ENCODE assay signal across 27 mouse cellular contexts in the genomic region with DNA sequence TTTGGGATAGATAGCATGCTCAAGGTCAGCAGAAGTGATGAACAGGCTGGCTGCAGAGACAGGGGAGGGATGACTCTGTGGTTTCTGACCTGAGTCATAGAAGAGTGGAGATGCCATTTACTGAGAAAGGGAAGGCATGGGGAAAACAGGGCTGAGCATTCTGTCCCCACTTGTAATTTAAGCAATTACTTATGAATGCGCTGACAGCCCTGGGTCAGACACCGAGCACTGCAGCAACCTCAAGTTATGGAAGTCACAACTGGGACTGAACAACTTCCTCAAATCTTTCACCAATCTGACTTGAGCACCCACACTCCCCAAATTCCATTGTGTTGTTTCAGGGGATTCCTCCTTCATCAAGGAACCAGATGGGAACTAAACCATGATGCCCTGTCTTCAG. TPM values are rescaled to one million over a fixed set of nuclear protein-coding genes. Genes with fewer than 3 reads are reported as not detected.
DNase-seq lines count a peak whose midpoint lies in the region; ATAC-seq lines count a peak whose summit lies in the region.
"Had no signal": no experiment of that assay in that cellular context is flagged by ENCODE, and none has a peak within 500 bp of the region (broad histone marks: within the 10 kb centered on the region; RNA-seq: fewer than 3 reads in every experiment).

No protein-coding gene starts in this region.

- H3K27me3 ChIP-seq in forebrain, embryonic 10.5 days (ENCODE audit: poor library complexity, severe bottlenecking), result peaks cover 12% of the 10 kb centered on the region
- no peaks in the 10 kb centered on the region for H3K27me3 ChIP-seq in forebrain, embryonic 16.5 days (replicated peaks; ENCODE audit: control insufficient read depth, insufficient read depth, low read length)
- no peaks in the 10 kb centered on the region for H3K27me3 ChIP-seq in embryonic facial prominence, embryonic 11.5 days (ENCODE audit: control insufficient read depth, insufficient read depth, low read length)
- H3K27me3 ChIP-seq in megakaryocyte, embryonic 14.5 days (replicated peaks), result peaks cover 80% of the 10 kb centered on the region
- H3K27me3 ChIP-seq: embryonic facial prominence, embryonic 12.5 days; limb, embryonic 13.5 days; lung, embryonic 15.5 days; midbrain, embryonic 15.5 days; neural tube, embryonic 13.5 days had no signal

- no peak overlapping the region for H3K4me2 ChIP-seq in forebrain, embryonic 16.5 days (ENCODE audit: low read length)
- no peak overlapping the region for H3K4me2 ChIP-seq in embryonic facial prominence, embryonic 11.5 days (ENCODE audit: low read depth, low read length)
- H3K4me2 ChIP-seq: embryonic facial prominence, embryonic 12.5 days; heart, embryonic 11.5 days; limb, embryonic 13.5 days; liver, embryonic 11.5 days; lung, embryonic 15.5 days; midbrain, embryonic 15.5 days; neural tube, embryonic 13.5 days had no signal

- H3K36me3 ChIP-seq in forebrain, embryonic 10.5 days (replicated peaks), result no peaks in the 10 kb centered on the region
- no peaks in the 10 kb centered on the region for H3K36me3 ChIP-seq in forebrain, embryonic 16.5 days (ENCODE audit: control insufficient read depth, insufficient read depth)
- no peaks in the 10 kb centered on the region for H3K36me3 ChIP-seq in embryonic facial prominence, embryonic 11.5 days (replicated peaks; ENCODE audit: control insufficient read depth, insufficient read depth, low read depth, low read length)
- no peaks in the 10 kb centered on the region for H3K36me3 ChIP-seq in megakaryocyte, embryonic 14.5 days (replicated peaks; ENCODE audit: low read length)
- H3K36me3 ChIP-seq: embryonic facial prominence, embryonic 12.5 days; G1E; limb, embryonic 13.5 days; lung, embryonic 15.5 days; midbrain, embryonic 15.5 days; neural tube, embryonic 13.5 days had no signal

- no peak overlapping the region for H3K4me3 ChIP-seq in forebrain, embryonic 10.5 days
- no peak overlapping the region for H3K4me3 ChIP-seq in forebrain, embryonic 16.5 days (replicated peaks; ENCODE audit: low read length)
- no peak overlapping the region for H3K4me3 ChIP-seq in embryonic facial prominence, embryonic 11.5 days (ENCODE audit: low read depth, low read length)
- H3K4me3 ChIP-seq in megakaryocyte, embryonic 14.5 days (replicated peaks), result peak overlapping the region; percentile 5
- H3K4me3 ChIP-seq: embryonic facial prominence, embryonic 12.5 days; layer of hippocampus, adult 2 months; left cerebral cortex, adult 2 months; limb, embryonic 13.5 days; lung, embryonic 15.5 days; midbrain, embryonic 15.5 days; myocyte; neural tube, embryonic 13.5 days had no signal

- no peak for DNase-seq in forebrain, embryonic 10.5 days (ENCODE audit: extremely low spot score, low spot score)
- DNase-seq in 3T3-L1 (ENCODE audit: low read depth, low spot score), result peak; percentile 87
- no peak for DNase-seq in embryonic facial prominence, embryonic 11.5 days (ENCODE audit: low spot score)
- no peak for DNase-seq in urinary bladder, postnatal 4 days (ENCODE audit: low spot score in 2 of 2)
- DNase-seq in right cerebral cortex, postnatal 14 days, result no peak
- DNase-seq: adrenal gland, postnatal 14 days; cerebellum, adult 18-20 months; cerebellum, postnatal 10 days; gastrocnemius, postnatal 14 days; heart, adult 11 months; kidney, adult 2 months; kidney, postnatal 36 days had no signal

- no peak for ATAC-seq in forebrain, embryonic 16.5 days
- no peak for ATAC-seq in embryonic facial prominence, embryonic 11.5 days (replicated peaks; ENCODE audit: insufficient number of reproducible peaks, low FRiP score, low TSS enrichment, low read depth)
- ATAC-seq: hindbrain, embryonic 16.5 days; midbrain, embryonic 15.5 days; Patski had no signal

- H3K9ac ChIP-seq in forebrain, embryonic 16.5 days (replicated peaks; ENCODE audit: low read depth, low read length), result no peak overlapping the region
- H3K9ac ChIP-seq in embryonic facial prominence, embryonic 11.5 days (replicated peaks; ENCODE audit: low read length), result no peak overlapping the region
- H3K9ac ChIP-seq: embryonic facial prominence, embryonic 12.5 days; limb, embryonic 13.5 days; lung, embryonic 15.5 days; midbrain, embryonic 15.5 days; neural tube, embryonic 13.5 days had no signal

- H3K27ac ChIP-seq in forebrain, embryonic 10.5 days, result 0 out of 2 replicates have a peak overlapping the region, but pooled peaks have one; percentile 8
- no peak overlapping the region for H3K27ac ChIP-seq in forebrain, embryonic 16.5 days (ENCODE audit: low read length)
- 0 out of 2 replicates have a peak overlapping the region, but pooled peaks have one; percentile 20 for H3K27ac ChIP-seq in embryonic facial prominence, embryonic 11.5 days (replicated peaks; ENCODE audit: low read depth, low read length)
- H3K27ac ChIP-seq: layer of hippocampus, adult 2 months; left cerebral cortex, adult 2 months; limb, embryonic 13.5 days; lung, embryonic 15.5 days; midbrain, embryonic 15.5 days; neural tube, embryonic 13.5 days had no signal

- H3K4me1 ChIP-seq in forebrain, embryonic 10.5 days, result peaks cover 43% of the 10 kb centered on the region
- H3K4me1 ChIP-seq in forebrain, embryonic 16.5 days (replicated peaks; ENCODE audit: control insufficient read depth, insufficient read depth, low read length), result peaks cover 5% of the 10 kb centered on the region
- peaks cover 8% of the 10 kb centered on the region for H3K4me1 ChIP-seq in embryonic facial prominence, embryonic 11.5 days (ENCODE audit: control insufficient read depth, insufficient read depth, low read length)
- H3K4me1 ChIP-seq in megakaryocyte, embryonic 14.5 days, result peaks cover 25% of the 10 kb centered on the region

- 88% methylated on average over 2 of the region's 2 CpGs for WGBS in forebrain, embryonic 10.5 days
- 93% methylated on average over 2 of the region's 2 CpGs for WGBS in forebrain, embryonic 16.5 days
- 62% methylated on average over 2 of the region's 2 CpGs for WGBS in embryonic facial prominence, embryonic 11.5 days

- H3K9me3 ChIP-seq in forebrain, embryonic 10.5 days, result no peaks in the 10 kb centered on the region
- H3K9me3 ChIP-seq in forebrain, embryonic 16.5 days (ENCODE audit: control insufficient read depth, low read length), result no peaks in the 10 kb centered on the region
- H3K9me3 ChIP-seq in embryonic facial prominence, embryonic 11.5 days (replicated peaks; ENCODE audit: control insufficient read depth, low read length), result no peaks in the 10 kb centered on the region
- no peaks in the 10 kb centered on the region for H3K9me3 ChIP-seq in megakaryocyte, embryonic 14.5 days
- H3K9me3 ChIP-seq: embryonic facial prominence, embryonic 12.5 days; G1E; limb, embryonic 13.5 days; lung, embryonic 15.5 days; midbrain, embryonic 15.5 days; neural tube, embryonic 13.5 days had no signal

RNA-seq across cellular contexts. Expression of a gene that starts 19.5 kb away (rescaled TPM):
- polyA plus RNA-seq in forebrain, embryonic 10.5 days (2016; fragmentation: Nextera tagmentation; extraction: Ambion mirVana), result 19.7 and 21.0 TPM in 2 replicates
- 37.5 and 39.6 TPM in 2 replicates for polyA plus RNA-seq in forebrain, embryonic 16.5 days (2015; fragmentation: Nextera tagmentation; extraction: Ambion mirVana)
- polyA plus RNA-seq in embryonic facial prominence, embryonic 11.5 days (2014; fragmentation: Nextera tagmentation; extraction: Ambion mirVana), result 16.7 and 19.0 TPM in 2 replicates
- 73.6 and 164 TPM in 2 replicates for polyA plus RNA-seq in megakaryocyte, embryonic 14.5 days (2012; ENCODE audit: insufficient read depth, low replicate concordance)
